8 mouse cellular contexts compared by ENCODE assay signal in genomic region chr2:155825904-155826629, GRCm38 (mm10). TPM values are rescaled to one million over a fixed set of nuclear protein-coding genes. Genes with fewer than 3 reads are reported as not detected.
DNase-seq lines count a peak whose midpoint lies in the region; ATAC-seq and TF ChIP-seq lines count a peak whose summit lies in the region.

No protein-coding gene starts in this region.

- peaks cover 32% of the 10 kb centered on the region for H3K36me3 ChIP-seq in hindbrain, embryonic 14.5 days (replicated peaks; ENCODE audit: control insufficient read depth, insufficient read depth)
- peaks cover 20% of the 10 kb centered on the region for H3K36me3 ChIP-seq in liver, embryonic 14.5 days (replicated peaks; ENCODE audit: control insufficient read depth, insufficient read depth, low read depth)
- peaks cover 12% of the 10 kb centered on the region; the same call in 1 of the 2 replicates for H3K36me3 ChIP-seq in stomach, embryonic 16.5 days (ENCODE audit: control insufficient read depth, insufficient read depth, low read length)

- no peaks in the 10 kb centered on the region for H3K27me3 ChIP-seq in hindbrain, embryonic 14.5 days (ENCODE audit: control insufficient read depth, insufficient read depth, low read length)
- H3K27me3 ChIP-seq in liver, embryonic 14.5 days (ENCODE audit: control insufficient read depth, insufficient read depth, low read length): no peaks in the 10 kb centered on the region
- no peaks in the 10 kb centered on the region for H3K27me3 ChIP-seq in stomach, embryonic 16.5 days (ENCODE audit: control insufficient read depth, insufficient read depth, low read length)

- DNase-seq in cerebellum, adult 9-11 months: peak; percentile 42
- DNase-seq in cerebellum, adult 11-12 months: no peak
- peak; percentile 55 for DNase-seq in A20 (ENCODE audit: low read depth, low spot score)
- no peak for DNase-seq in hindbrain, embryonic 14.5 days (ENCODE audit: low spot score)
- no peak for DNase-seq in liver, embryonic 14.5 days (ENCODE audit: low read depth in 3 of 3, low spot score in 3 of 3)
- no peak for DNase-seq in cerebellum, postnatal 36 days

- H3K4me3 ChIP-seq in brown adipose tissue, adult 24 weeks (ENCODE audit: insufficient read depth, low read depth, low read length): peak overlapping the region; percentile 80
- H3K4me3 ChIP-seq in hindbrain, embryonic 14.5 days (replicated peaks; ENCODE audit: low read length): peak overlapping the region; percentile 76
- H3K4me3 ChIP-seq in liver, embryonic 14.5 days (ENCODE audit: insufficient read depth in 1 of 2, low read depth in 2 of 2, low read length in 2 of 2): peak overlapping the region; percentile 91 to 99
- peak overlapping the region; percentile 97 for H3K4me3 ChIP-seq in stomach, embryonic 16.5 days (replicated peaks; ENCODE audit: low read length)

- WGBS in hindbrain, embryonic 14.5 days: 3% methylated on average over 52 of the region's 52 CpGs
- WGBS in liver, embryonic 14.5 days (ENCODE audit: insufficient replicate concordance): 1% methylated on average over 52 of the region's 52 CpGs
- WGBS in stomach, embryonic 16.5 days: under 1% methylated on average over 51 of the region's 52 CpGs

- no peaks in the 10 kb centered on the region for H3K4me1 ChIP-seq in brown adipose tissue, adult 24 weeks (ENCODE audit: control insufficient read depth, insufficient read depth, insufficient read length, low read length)
- H3K4me1 ChIP-seq in hindbrain, embryonic 14.5 days (replicated peaks; ENCODE audit: control insufficient read depth, insufficient read depth, low read length): peaks cover 14% of the 10 kb centered on the region
- H3K4me1 ChIP-seq in liver, embryonic 14.5 days (replicated peaks; ENCODE audit: control insufficient read depth in 2 of 2, insufficient read depth in 2 of 2, low read length in 1 of 2): peaks cover 16% of the 10 kb centered on the region in 2 experiments
- peaks cover 9% of the 10 kb centered on the region; the same call in 1 of the 2 replicates for H3K4me1 ChIP-seq in stomach, embryonic 16.5 days (ENCODE audit: control insufficient read depth, insufficient read depth, low read length)

- ATAC-seq in hindbrain, embryonic 14.5 days (ENCODE audit: low FRiP score): 0 out of 2 replicates have a peak, but pooled peaks have one; percentile 7
- ATAC-seq in liver, embryonic 14.5 days (ENCODE audit: insufficient read depth): peak; percentile 18; the same call in 1 of the 2 replicates
- no peak for ATAC-seq in stomach, embryonic 16.5 days (ENCODE audit: insufficient read depth, low FRiP score)

- peak overlapping the region; percentile 64 for H3K9ac ChIP-seq in hindbrain, embryonic 14.5 days
- peak overlapping the region; percentile 91 for H3K9ac ChIP-seq in liver, embryonic 14.5 days (replicated peaks)
- peak overlapping the region; percentile 94 for H3K9ac ChIP-seq in stomach, embryonic 16.5 days (ENCODE audit: low read length)

- no peak for TF ChIP-seq CTCF in liver, embryonic 14.5 days (IDR thresholded peaks at IDR 0.05; ENCODE audit: low read depth)

- H3K27ac ChIP-seq in brown adipose tissue, adult 24 weeks (replicated peaks; ENCODE audit: low read depth, low read length): peak overlapping the region; percentile 56
- peak overlapping the region; percentile 65 for H3K27ac ChIP-seq in hindbrain, embryonic 14.5 days
- peak overlapping the region; percentile 82 for H3K27ac ChIP-seq in liver, embryonic 14.5 days
- H3K27ac ChIP-seq in stomach, embryonic 16.5 days (ENCODE audit: low read length): peak overlapping the region; percentile 97

- peak overlapping the region; percentile 86 for H3K4me2 ChIP-seq in hindbrain, embryonic 14.5 days (replicated peaks)
- peak overlapping the region; percentile 94 for H3K4me2 ChIP-seq in liver, embryonic 14.5 days (ENCODE audit: low read depth)
- H3K4me2 ChIP-seq in stomach, embryonic 16.5 days (ENCODE audit: low read depth, low read length): peak overlapping the region; percentile 74

- no peak for TF ChIP-seq EP300 in liver, embryonic 14.5 days (IDR thresholded peaks at IDR 0.05; ENCODE audit: low read depth)

- H3K9me3 ChIP-seq in hindbrain, embryonic 14.5 days (ENCODE audit: control insufficient read depth, low read length): no peaks in the 10 kb centered on the region
- no peaks in the 10 kb centered on the region for H3K9me3 ChIP-seq in liver, embryonic 14.5 days (ENCODE audit: control insufficient read depth, low read length)
- H3K9me3 ChIP-seq in stomach, embryonic 16.5 days (replicated peaks; ENCODE audit: control insufficient read depth, low read length): no peaks in the 10 kb centered on the region

RNA-seq across cellular contexts. Expression of gene Eif6, which starts 0.7 kb away (rescaled TPM):
- polyA plus RNA-seq in brown adipose tissue, adult 24 weeks (2012; ENCODE audit: insufficient read depth, insufficient read length, missing spikeins): 48.6 and 64.7 TPM in 2 replicates
- 132 and 134 TPM in 2 replicates for polyA plus RNA-seq in hindbrain, embryonic 14.5 days (2014; fragmentation: Nextera tagmentation; extraction: Ambion mirVana)
- 40.9 and 62.4 TPM in 2 replicates for polyA plus RNA-seq in liver, embryonic 14.5 days (2012; rRNA removed)
- polyA plus RNA-seq in liver, embryonic 14.5 days (2014; fragmentation: Nextera tagmentation; extraction: Ambion mirVana): 128 TPM in 2 replicates
- 221 and 238 TPM in 2 replicates for polyA plus RNA-seq in stomach, embryonic 16.5 days (2015; fragmentation: Nextera tagmentation; extraction: Ambion mirVana)

RNA-seq across cellular contexts. Expression of gene BC029722, which starts 6.8 kb away (rescaled TPM):
- 43.8 and 58.8 TPM in 2 replicates for polyA plus RNA-seq in brown adipose tissue, adult 24 weeks (2012; ENCODE audit: insufficient read depth, insufficient read length, missing spikeins)
- 27.6 and 28.1 TPM in 2 replicates for polyA plus RNA-seq in hindbrain, embryonic 14.5 days (2014; fragmentation: Nextera tagmentation; extraction: Ambion mirVana)
- 3.7 and 5.0 TPM in 2 replicates for polyA plus RNA-seq in liver, embryonic 14.5 days (2012; rRNA removed)
- polyA plus RNA-seq in liver, embryonic 14.5 days (2014; fragmentation: Nextera tagmentation; extraction: Ambion mirVana): 2.6 and 2.7 TPM in 2 replicates
- 22.1 and 25.7 TPM in 2 replicates for polyA plus RNA-seq in stomach, embryonic 16.5 days (2015; fragmentation: Nextera tagmentation; extraction: Ambion mirVana)

RNA-seq across cellular contexts. Expression of gene Fam83c, which starts 8.6 kb away (rescaled TPM):
- polyA plus RNA-seq in brown adipose tissue, adult 24 weeks (2012; ENCODE audit: insufficient read depth, insufficient read length, missing spikeins): not detected in 2 replicates
- 0.31 TPM in 2 replicates for polyA plus RNA-seq in hindbrain, embryonic 14.5 days (2014; fragmentation: Nextera tagmentation; extraction: Ambion mirVana)
- not detected in 2 replicates for polyA plus RNA-seq in liver, embryonic 14.5 days (2012; rRNA removed)
- 0.05 and 0.09 TPM in 2 replicates for polyA plus RNA-seq in liver, embryonic 14.5 days (2014; fragmentation: Nextera tagmentation; extraction: Ambion mirVana)
- 5.4 and 5.8 TPM in 2 replicates for polyA plus RNA-seq in stomach, embryonic 16.5 days (2015; fragmentation: Nextera tagmentation; extraction: Ambion mirVana)

RNA-seq across cellular contexts. Expression of gene Mmp24, which starts 50.9 kb away (rescaled TPM):
- polyA plus RNA-seq in brown adipose tissue, adult 24 weeks (2012; ENCODE audit: insufficient read depth, insufficient read length, missing spikeins): not detected in 2 replicates
- 17.9 and 20.7 TPM in 2 replicates for polyA plus RNA-seq in hindbrain, embryonic 14.5 days (2014; fragmentation: Nextera tagmentation; extraction: Ambion mirVana)
- polyA plus RNA-seq in liver, embryonic 14.5 days (2012; rRNA removed): 0.01 and 0.06 TPM in 2 replicates
- not detected in 2 replicates for polyA plus RNA-seq in liver, embryonic 14.5 days (2014; fragmentation: Nextera tagmentation; extraction: Ambion mirVana)
- 0.23 and 0.31 TPM in 2 replicates for polyA plus RNA-seq in stomach, embryonic 16.5 days (2015; fragmentation: Nextera tagmentation; extraction: Ambion mirVana)

Comparison
In these comparisons a context has a peak if more than half of its experiments do, and no peak if none do; other contexts are left out.
1. DNase-seq: peak in cerebellum, adult 9-11 months (single experiment) and A20 (single experiment); none in cerebellum, adult 11-12 months (single experiment), hindbrain, embryonic 14.5 days (single experiment), liver, embryonic 14.5 days (0 of 3) and cerebellum, postnatal 36 days (0 of 2).
2. Peak in every context shown above with its lines, with median percentiles within 50 percentile points of each other: H3K27ac ChIP-seq, H3K4me3 ChIP-seq, H3K4me2 ChIP-seq and H3K9ac ChIP-seq.